15 mouse cellular contexts compared by ENCODE assay signal in the genomic region with DNA sequence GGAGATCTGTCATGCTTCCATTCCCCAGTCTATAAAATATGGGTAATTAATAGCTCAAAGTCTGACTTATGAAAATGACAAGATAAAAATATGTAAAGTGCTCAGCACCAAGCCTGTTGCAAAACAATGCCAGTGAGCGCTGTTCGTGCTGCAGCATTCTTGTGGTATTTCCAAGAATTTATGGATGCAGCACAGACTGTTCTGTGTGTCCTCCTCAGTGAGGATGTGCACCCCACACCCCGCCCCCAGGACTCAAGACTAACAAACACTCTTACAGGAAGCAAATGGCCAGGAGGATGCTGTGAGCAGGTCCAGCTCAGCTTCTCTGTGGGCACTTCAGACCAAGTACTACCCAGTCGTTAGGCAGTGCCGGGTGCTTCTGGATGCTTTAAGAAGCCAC.
DNase-seq lines count a peak whose midpoint lies in the region; ATAC-seq lines count a peak whose summit lies in the region.
"Had no signal": no experiment of that assay in that cellular context is flagged by ENCODE, and none has a peak within 500 bp of the region (broad histone marks: within the 10 kb centered on the region; RNA-seq: fewer than 3 reads in every experiment).

No protein-coding gene starts in this region.

- H3K27ac ChIP-seq in heart, embryonic 12.5 days (ENCODE audit: poor library complexity, severe bottlenecking): no peak overlapping the region
- H3K27ac ChIP-seq: embryonic facial prominence, embryonic 10.5 days; forebrain, embryonic 13.5 days; midbrain, embryonic 10.5 days; neural tube, embryonic 12.5 days had no signal

- ATAC-seq in CD4-positive, CD25-positive, alpha-beta regulatory T cell, adult 4 months: no peak
- no peak for ATAC-seq in heart, embryonic 12.5 days (ENCODE audit: insufficient number of reproducible peaks, low FRiP score)
- ATAC-seq: activated CD4-positive, CD25-positive, alpha-beta regulatory T cell, adult 4 months had no signal

- no peaks in the 10 kb centered on the region for H3K27me3 ChIP-seq in heart, embryonic 12.5 days (replicated peaks)
- H3K27me3 ChIP-seq: forebrain, embryonic 13.5 days; neural tube, embryonic 12.5 days had no signal

- no peaks in the 10 kb centered on the region for H3K9me3 ChIP-seq in heart, embryonic 12.5 days (replicated peaks)
- H3K9me3 ChIP-seq: embryonic facial prominence, embryonic 10.5 days; forebrain, embryonic 13.5 days; midbrain, embryonic 10.5 days; neural tube, embryonic 12.5 days had no signal

- H3K4me3 ChIP-seq in heart, embryonic 12.5 days: no peak overlapping the region
- H3K4me3 ChIP-seq: embryonic facial prominence, embryonic 10.5 days; forebrain, embryonic 13.5 days; midbrain, embryonic 10.5 days; neural tube, embryonic 12.5 days had no signal

- DNase-seq in kidney, adult 18-20 months: peak; percentile 43
- DNase-seq in kidney, adult 8-10 months: no peak
- peak; percentile 29 to 49 for DNase-seq in right cerebral cortex, postnatal 36 days (ENCODE audit: low spot score in 2 of 2)
- DNase-seq in right cerebral cortex, postnatal 25 days: no peak
- DNase-seq in kidney, postnatal 36 days: peak; percentile 43 to 68
- no peak for DNase-seq in cerebellum, adult 18-20 months
- DNase-seq: cerebellum, adult 11 months; gastrocnemius, postnatal 10 days had no signal

- peaks cover 34% of the 10 kb centered on the region for H3K4me1 ChIP-seq in heart, embryonic 12.5 days (replicated peaks)
- H3K4me1 ChIP-seq: neural tube, embryonic 12.5 days had no signal

- no peaks in the 10 kb centered on the region for H3K36me3 ChIP-seq in heart, embryonic 12.5 days
- H3K36me3 ChIP-seq: embryonic facial prominence, embryonic 10.5 days; midbrain, embryonic 10.5 days; neural tube, embryonic 12.5 days had no signal

- no peak overlapping the region for H3K4me2 ChIP-seq in heart, embryonic 12.5 days
- H3K4me2 ChIP-seq: forebrain, embryonic 13.5 days; neural tube, embryonic 12.5 days had no signal

- 76% methylated on average over 5 of the region's 5 CpGs for WGBS in heart, embryonic 12.5 days

- H3K9ac ChIP-seq in heart, embryonic 12.5 days: no peak overlapping the region
- H3K9ac ChIP-seq: forebrain, embryonic 13.5 days; neural tube, embryonic 12.5 days had no signal

Comparison
In these comparisons a context has a peak if more than half of its experiments do, and no peak if none do; other contexts are left out.
1. DNase-seq: peak in kidney, adult 18-20 months (single experiment), right cerebral cortex, postnatal 36 days (2 of 2) and kidney, postnatal 36 days (2 of 2); none in kidney, adult 8-10 months (0 of 2), right cerebral cortex, postnatal 25 days (single experiment) and cerebellum, adult 18-20 months (0 of 2).